Mouse (Mus musculus) layer of hippocampus, adult 2 months (tissue): ENCODE results near the gene Tbc1d9b. TPM values are rescaled to one million over a fixed set of nuclear protein-coding genes. Genes with fewer than 3 reads are reported as not detected.

ENCODE experiments used
- DNase-seq, 2 experiments: peaks; one replicate each; pipeline ENCODE4 v3.0.0; 2022; ENCODE audit warnings: low spot score in 2 of 2
- H3K27ac ChIP-seq: fragments of 200-600 bp; 2 replicates; pipeline ENCODE4 v1.8.1; 2022
- H3K4me3 ChIP-seq: fragments of 200-600 bp; 2 replicates; pipeline ENCODE4 v1.8.1; 2022; ENCODE audit warnings: mild to moderate bottlenecking
- CTCF ChIP-seq: fragments of 200-600 bp; conservative IDR thresholded peaks from 2 replicates; pipeline ENCODE4 v1.8.1; 2022; ENCODE audit warnings: antibody characterized with exemption, mild to moderate bottlenecking, moderate library complexity
- total RNA-seq, 2 experiments: library from RNA; stranded (reverse); gene quantifications; 2 replicates each; pipeline ENCODE4 v1.2.3; 2021

Tbc1d9b gene
- total RNA-seq, 2 experiments from 2014 or later = 104 to 107 TPM

- H3K27ac ChIP-seq = no peak overlapping the region
- TF ChIP-seq CTCF = no peak
- H3K4me3 ChIP-seq = no peak overlapping the region
- DNase-seq = no peak
Measured at GRCm38 (mm10) chr11:50198219-50198846, 67.1 kb downstream of the Tbc1d9b start.

GRCm38 (mm10) chr11:50198916-50199315 is 67.7 kb downstream of the Tbc1d9b start:
- Histone ChIP-seq H3K27ac (no peak overlapping the region), H3K4me3 (no peak overlapping the region)
- DNase-seq = no peak
- no peak for TF ChIP-seq CTCF

- H3K27ac ChIP-seq = peak overlapping the region; percentile 9; the same call in 1 of the 2 replicates
- no peak for TF ChIP-seq CTCF
- H3K4me3 ChIP-seq = no peak overlapping the region
- no peak for DNase-seq
Measured at GRCm38 (mm10) chr11:50200613-50201012, 69.4 kb downstream of the Tbc1d9b start.

DNA sequence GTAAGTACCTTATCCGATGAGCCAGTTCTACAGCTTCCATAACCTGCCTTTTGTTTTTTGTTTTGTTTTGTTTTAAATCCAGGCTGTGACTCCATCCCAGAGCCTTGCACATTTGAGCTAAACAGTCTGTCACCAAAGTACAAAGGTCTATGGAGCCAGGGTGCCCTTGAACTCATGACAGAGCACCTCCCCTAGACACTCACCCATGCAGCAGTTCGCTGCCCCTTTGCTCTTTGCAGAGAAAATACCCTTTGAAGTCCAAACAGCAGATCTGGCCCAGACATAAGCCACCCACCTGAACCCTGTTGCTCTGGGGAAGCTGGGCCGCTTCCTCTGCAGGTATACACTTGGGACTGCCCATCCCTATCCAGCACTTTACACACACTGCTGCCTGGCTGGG is 70.4 kb downstream of the Tbc1d9b start:
- Histone ChIP-seq H3K4me3 (no peak overlapping the region), H3K27ac (no peak overlapping the region)
- TF ChIP-seq CTCF = no peak
- DNase-seq = no peak

DNA sequence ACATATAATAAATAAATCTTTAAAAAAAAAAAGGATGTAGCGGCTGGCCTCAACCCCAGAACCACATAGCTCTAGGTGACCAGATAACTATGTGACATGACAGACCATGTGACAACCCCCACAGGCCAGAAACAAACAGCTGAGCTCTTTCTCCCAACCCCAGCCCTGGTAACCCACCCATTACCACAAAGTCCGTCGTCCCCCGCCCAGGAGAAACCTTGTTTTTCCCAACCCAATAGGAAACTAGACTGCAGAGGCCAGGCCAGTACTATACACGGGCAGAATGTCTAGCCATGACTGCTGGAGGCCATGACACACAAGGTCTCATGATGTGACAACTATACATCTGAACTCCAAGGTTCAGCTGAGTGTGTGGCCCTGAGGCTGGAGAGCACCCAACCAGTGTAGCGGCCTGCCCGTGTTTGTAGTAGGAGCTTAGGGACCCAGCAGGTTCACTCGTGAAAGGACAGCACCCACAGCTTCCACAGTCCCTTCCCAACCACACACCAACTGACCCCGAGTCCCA is 72.2 kb downstream of the Tbc1d9b start:
- Histone ChIP-seq H3K27ac (no peak overlapping the region), H3K4me3 (no peak overlapping the region)
- no peak for TF ChIP-seq CTCF
- DNase-seq = no peak

DNA sequence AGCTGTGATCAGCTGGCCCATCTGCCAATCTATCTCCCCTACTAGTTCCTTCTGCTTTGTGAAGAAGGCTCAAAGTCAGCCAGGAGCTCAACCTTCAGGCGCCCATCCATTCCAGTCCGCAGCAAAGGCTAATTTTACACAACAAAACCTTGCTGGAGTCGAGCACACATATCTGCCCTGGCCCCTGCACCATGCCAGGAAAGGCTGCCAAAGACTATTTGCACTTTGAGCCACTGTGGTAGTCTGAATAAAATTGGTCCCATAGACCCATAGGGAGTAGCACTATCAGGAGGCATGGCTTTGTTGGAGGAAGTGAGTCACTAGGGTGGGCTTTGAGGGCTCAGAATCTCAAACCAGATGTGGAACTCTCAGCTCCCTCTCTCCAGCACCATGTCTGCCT is 74.2 kb downstream of the Tbc1d9b start:
- no peak for TF ChIP-seq CTCF
- Histone ChIP-seq H3K27ac (peak overlapping the region; percentile 6; the same call in 1 of the 2 replicates), H3K4me3 (no peak overlapping the region)
- DNase-seq = no peak

DNA sequence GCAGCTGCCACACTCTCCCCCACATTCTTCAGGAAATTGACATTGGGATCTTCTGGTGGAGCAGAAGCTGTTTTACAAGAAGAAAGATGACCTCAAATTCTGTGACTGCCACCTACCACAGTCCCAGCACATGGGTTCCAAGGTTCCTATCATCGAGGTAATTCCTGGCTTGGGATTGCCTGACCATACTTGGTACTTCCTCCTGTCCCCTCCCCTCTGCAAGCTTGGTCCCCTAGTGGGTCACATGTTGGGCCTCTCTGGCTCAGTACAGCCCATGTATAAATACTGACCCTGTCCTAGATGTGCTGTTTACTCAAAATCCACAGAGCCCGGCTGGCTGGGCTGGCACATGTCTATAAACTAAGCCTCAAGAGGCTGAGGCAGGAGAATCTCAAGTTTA is 74.8 kb downstream of the Tbc1d9b start:
- no peak overlapping the region for H3K4me3 ChIP-seq

GRCm38 (mm10) chr11:50207344-50207743 is 76.1 kb downstream of the Tbc1d9b start:
- TF ChIP-seq CTCF = no peak
- DNase-seq = no peak
- Histone ChIP-seq H3K4me3 (no peak overlapping the region), H3K27ac (no peak overlapping the region)

More for the DNA sequence above, 74.8 kb downstream of the Tbc1d9b start:
- TF ChIP-seq CTCF = no peak
- peak overlapping the region; percentile 6; the same call in 1 of the 2 replicates for H3K27ac ChIP-seq
- DNase-seq = no peak

DNA sequence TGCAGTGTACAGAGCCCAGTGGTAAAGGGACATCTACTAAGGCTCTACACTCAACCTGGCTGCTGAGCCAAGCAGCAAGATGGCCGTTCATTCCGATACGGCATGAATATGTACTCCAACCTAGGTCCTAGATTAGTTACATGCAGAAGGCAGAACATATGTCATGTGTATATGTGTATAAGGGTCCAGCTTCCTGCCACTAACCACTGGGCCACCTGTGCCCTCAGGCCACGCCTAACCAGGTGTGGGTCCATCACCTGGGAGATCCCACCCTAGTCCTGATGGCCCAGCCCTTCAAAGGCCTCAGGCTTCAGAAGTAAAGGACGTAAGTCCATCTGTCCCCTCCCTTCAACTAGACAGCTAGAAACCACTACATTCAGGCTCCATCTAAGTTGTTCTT is 76.8 kb downstream of the Tbc1d9b start:
- no peak for DNase-seq
- peak overlapping the region; percentile 32; the same call in 1 of the 2 replicates for H3K4me3 ChIP-seq
- TF ChIP-seq CTCF = no peak

DNA sequence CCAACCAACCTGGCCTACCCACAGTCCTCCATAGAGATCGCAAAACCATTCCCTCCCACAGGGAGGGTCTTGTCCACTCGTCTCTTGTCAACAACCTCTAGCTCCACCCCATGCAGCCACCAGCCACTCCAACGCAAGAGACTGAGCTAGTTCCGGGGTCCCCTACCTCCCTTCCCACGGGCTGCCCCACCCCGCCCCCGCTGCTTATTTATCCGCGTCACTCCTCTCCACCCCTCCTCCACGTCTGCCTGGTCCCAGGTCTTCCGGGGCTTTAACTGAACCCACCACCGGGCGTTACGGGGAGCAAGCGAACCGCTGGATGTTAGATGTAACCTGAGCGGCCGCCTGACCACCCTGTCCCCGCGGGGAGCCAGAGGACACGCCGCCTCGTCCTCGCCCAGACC is 78.9 kb downstream of the Tbc1d9b start:
- TF ChIP-seq CTCF = no peak
- Histone ChIP-seq H3K4me3 (peak overlapping the region; percentile 100), H3K27ac (peak overlapping the region; percentile 100)
- peak; percentile 84 to 91 for DNase-seq

More for the DNA sequence above, 76.8 kb downstream of the Tbc1d9b start:
- H3K27ac ChIP-seq = no peak overlapping the region

DNA sequence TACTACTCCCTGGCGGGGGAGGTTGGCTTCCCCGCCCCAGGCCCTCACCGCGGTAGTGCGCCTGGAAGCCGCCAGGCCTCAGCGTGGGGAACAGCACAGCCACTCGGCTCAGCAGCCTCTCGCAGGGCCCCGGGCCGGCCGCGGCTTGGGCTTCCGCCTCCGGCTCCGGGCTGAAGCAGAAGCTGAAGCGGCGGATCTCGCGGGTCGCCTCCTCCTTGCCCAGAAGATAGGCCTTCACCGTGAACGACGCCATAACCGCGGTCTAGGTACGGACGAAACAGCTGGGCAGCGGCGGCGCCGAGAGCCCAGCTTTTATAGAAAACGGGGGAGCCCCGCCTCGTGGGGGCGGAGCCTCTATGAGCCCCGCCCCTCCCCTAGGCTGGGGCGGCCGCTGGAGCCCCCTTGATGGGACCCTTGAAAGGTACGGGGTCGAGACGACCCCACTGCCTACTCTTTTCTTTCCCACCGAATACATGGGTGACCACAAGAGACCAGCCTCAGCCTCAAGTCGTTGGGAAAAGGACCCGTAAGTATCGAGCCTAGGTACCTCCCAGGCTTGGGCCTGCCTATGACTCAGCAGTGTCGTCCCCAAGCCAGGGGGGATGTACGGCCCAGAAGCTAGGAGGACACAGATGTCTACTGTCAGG is 79.4 kb downstream of the Tbc1d9b start, which contains the start of the genes Sqstm1 and Mgat4b:
Sqstm1 (minus strand) TSS at position 323 of the 647 bp plus-strand sequence.
Mgat4b (plus strand) TSS at position 386 of the 647 bp plus-strand sequence.
- Histone ChIP-seq H3K27ac (peak within 1 kb of the TSS; percentile 100), H3K4me3 (peak within 1 kb of the TSS; percentile 100)
- DNase-seq = peak; percentile 67 to 83
- TF ChIP-seq CTCF = peak; percentile 36; the same call in 1 of the 2 replicates

DNA sequence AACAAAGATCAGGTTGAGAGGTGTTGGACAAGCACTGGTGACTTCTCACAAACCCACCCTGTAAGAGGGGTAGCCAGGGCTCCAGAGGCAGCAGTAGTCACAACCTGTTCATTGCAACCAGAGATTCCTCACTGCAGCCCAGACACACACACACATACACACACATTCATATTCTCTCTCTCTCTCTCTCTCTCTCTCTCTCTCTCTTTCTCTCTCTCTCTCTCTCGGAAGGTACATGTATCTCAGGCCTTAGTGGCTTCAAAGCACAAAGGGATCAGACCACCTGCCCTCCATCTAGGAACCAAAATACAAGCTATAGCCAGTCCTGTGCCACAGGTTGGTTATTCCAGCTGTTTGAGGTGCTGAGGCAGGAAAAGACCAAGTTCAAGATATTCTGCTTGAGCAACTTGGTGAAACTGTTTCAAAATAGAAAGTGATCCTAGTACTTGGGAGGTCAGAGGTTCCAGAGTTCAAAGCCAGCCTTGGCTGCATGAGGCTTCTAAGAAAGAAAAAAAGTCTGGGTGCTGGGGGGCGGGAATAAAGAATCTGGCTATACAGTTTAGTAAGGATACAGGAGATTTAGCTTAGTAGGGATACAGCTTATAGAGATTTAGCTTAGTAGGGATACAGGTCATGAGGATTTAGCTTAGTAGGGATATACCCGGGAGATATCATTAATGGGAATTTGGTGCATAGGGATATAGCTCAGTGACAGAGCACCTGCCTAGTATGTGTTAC is 80.3 kb downstream of the Tbc1d9b start:
- peak overlapping the region; percentile 100 for H3K27ac ChIP-seq
- DNase-seq = no peak
- no peak for TF ChIP-seq CTCF
- peak overlapping the region; percentile 100 for H3K4me3 ChIP-seq
